Mouse (Mus musculus) frontal cortex, postnatal 10 days (tissue): Measurements from ENCODE around the gene Plac9a.

Experiments
- DNase-seq, 2 experiments: peaks; one replicate each; pipeline ENCODE4 v3.0.0; 2022; ENCODE audit warnings: low spot score in 2 of 2, mixed read lengths in 1 of 2

The Plac9a gene

DNA sequence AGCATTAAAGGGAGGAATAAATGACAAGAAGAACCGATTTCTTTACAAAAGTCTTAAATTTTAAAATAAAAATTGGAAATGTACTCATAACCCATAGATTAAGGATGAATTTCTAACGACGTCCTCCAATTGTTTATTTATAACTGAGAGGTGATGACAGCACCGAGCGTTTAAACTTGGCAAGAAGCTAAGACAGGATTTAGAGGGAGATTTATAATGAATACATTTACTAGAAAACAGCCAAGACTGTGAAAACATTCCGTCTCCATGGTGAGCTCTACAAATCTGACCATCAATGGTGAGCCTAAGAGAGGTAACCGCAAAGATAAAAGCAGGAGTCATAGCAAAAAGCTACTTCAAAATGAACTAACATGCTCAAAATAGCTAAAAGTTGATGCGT, 64.5 kb downstream of the Plac9a start:
- no peak for DNase-seq
